Mouse (Mus musculus) A20 (cell line): Measurements from ENCODE around the gene Net1.
"Not testable (repeated sequence)": the region's sequence is repeated elsewhere in the genome, so short reads cannot be mapped to it uniquely, and the experiment has no call there.

Experiments
- DNase-seq: peaks from one replicate; pipeline ENCODE4 v3.0.0-alpha.2; 2011; ENCODE audit warnings: low read depth, low spot score

Gene Net1

GRCm38 (mm10) chr13:3917571-3918311 lies at the start of gene Net1, which contains the start of gene Tubal3:
Gene Net1, minus strand, starts transcription at chr13:3918220.
Gene Tubal3, plus strand, starts transcription at chr13:3918274.
- peak; percentile 93 for DNase-seq

- DNase-seq = peak; percentile 34
These were observed 33.3 kb upstream of the Net1 start for GRCm38 (mm10) chr13:3951198-3951914.

GRCm38 (mm10) chr13:3949477-3949876 lies 31.5 kb upstream of the Net1 start:
- DNase-seq = peak; percentile 18

DNA sequence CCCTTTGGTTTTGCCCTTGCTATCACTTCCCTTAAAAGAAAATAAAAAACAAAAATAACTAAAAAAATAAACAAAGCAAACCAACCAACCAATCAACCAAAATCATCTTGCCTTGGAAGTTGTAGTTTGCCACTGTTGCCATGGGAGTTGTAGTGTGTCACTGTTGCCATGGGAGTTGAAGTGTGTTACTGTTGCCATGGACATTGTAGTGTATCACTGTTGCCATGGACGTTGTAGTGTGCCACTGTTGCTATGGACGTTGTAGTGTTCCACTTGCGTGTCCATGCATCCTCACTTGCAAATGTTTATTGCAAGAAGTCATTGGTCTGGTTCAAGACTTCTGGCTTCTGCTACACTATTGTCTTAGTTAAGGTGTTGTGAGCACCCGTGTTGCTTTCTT lies 29.2 kb upstream of the Net1 start:
- no peak for DNase-seq

GRCm38 (mm10) chr13:3945249-3945648 lies 27.2 kb upstream of the Net1 start, which contains the start of gene Ucn3:
Gene Ucn3, minus strand, starts transcription at chr13:3945349.
- no peak for DNase-seq

- DNase-seq = no peak
These were observed 26.7 kb upstream of the Net1 start for GRCm38 (mm10) chr13:3944699-3945098.

DNA sequence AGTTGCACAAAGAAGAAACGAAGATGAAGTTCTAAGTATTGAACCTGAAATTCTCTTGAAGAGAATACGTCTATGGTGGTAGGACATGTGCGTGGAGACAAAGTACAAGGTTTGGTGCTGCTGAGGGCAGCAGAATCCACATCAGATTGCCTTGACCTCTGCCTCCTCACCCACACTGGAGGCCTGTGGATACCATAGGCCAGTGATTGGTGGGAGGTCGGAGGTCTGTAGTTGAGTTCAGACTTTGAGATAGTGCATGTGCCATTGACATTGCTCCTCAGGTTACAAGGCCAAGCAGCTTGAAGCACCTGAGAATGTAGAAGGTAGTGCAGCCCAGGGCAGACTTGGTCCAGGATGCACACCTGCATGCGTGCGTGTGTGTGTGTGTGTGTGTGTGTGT lies 8.0 kb upstream of the Net1 start:
- DNase-seq = no peak

- DNase-seq = no peak
These were observed 7.6 kb upstream of the Net1 start for GRCm38 (mm10) chr13:3925632-3926031.

- DNase-seq = no peak
These were observed 6.5 kb upstream of the Net1 start for GRCm38 (mm10) chr13:3924483-3924882.

DNA sequence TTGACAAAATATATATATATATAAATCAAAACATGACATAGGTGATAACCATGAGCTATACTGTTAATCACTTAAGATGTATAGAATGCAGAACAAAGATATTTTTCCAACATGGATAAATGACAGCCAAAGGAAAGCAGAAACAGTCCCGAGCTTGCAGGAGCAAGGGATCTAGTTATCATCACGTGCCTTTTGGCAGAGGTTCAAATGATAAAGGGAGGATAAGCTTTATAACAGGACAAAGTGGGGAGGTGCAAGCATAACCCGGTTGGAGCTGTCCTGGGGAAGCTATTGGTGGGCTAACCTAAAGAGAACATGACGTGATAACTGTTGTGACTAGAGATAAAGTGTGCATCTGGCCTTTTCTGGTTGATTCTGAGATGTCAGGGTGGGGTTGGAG lies 4.5 kb downstream of the Net1 start:
- DNase-seq = no peak

DNA sequence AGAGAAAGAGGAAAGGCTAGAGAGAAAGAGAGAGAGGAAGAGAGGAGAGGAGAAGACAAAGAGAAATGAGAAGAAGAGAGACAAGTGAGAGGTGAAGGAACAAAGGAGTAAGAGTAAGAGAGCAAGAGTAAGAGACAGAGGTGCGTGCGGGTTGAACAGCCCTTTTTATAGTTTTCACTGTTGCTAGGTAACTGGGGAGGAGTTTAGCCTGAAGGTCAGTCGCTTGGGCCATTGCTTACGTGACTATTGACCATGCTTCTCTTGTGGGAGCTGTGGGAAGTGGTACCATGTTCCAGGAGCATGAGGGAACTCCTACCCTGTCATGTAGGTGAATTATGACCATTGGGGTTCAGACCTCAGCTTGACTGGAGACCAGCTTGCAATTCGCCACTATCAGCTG lies 7.7 kb downstream of the Net1 start:
- DNase-seq = no peak

GRCm38 (mm10) chr13:3908262-3908661 lies 9.8 kb downstream of the Net1 start:
- peak; percentile 70 for DNase-seq

DNA sequence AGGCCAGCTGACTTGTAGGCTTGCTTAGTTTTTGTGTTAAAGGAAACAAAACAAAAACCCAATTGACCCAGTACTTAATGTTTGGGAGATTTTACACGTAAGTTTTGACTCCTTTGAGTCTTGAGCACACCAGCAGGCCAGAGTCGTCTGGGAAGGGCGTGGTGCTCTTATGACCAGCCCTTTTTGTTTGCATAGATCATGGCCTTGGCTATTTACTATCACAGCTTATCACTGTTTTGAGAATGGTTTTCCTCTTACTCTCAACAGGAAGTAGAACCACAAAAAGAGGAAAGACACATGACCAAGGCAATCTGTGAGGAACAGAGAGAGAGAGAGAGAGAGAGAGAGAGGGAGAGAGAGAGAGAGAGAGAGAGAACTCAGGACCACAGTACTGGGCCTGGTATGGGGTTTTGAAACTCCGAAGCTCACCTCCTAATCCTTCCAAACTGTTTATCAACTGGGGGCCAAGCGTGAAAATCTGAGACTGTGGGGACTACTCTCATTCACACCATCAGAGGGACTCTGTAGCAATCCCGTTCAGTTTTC lies 10.8 kb downstream of the Net1 start:
- peak; percentile 59 for DNase-seq

- no peak for DNase-seq
These were observed 18.7 kb downstream of the Net1 start for GRCm38 (mm10) chr13:3899301-3899700.

DNA sequence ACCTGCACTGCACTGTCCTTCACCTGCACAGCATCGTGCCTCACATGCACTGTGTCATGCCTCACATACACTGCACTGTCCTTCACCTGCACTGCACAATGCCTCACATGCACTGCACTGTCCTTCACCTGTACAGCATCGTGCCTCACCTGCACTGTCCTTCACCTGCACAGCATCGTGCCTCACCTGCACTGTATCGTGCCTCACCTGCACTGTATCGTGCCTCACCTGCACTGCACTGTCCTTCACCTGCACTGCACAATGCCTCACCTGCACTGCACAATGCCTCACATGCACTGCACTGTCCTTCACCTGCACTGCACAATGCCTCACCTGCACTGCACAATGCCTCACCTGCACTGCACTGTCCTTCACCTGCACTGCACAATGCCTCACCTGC lies 19.8 kb downstream of the Net1 start:
- DNase-seq = not testable (repeated sequence)

GRCm38 (mm10) chr13:3896913-3897312 lies 21.1 kb downstream of the Net1 start:
- DNase-seq = peak; percentile 83

DNA sequence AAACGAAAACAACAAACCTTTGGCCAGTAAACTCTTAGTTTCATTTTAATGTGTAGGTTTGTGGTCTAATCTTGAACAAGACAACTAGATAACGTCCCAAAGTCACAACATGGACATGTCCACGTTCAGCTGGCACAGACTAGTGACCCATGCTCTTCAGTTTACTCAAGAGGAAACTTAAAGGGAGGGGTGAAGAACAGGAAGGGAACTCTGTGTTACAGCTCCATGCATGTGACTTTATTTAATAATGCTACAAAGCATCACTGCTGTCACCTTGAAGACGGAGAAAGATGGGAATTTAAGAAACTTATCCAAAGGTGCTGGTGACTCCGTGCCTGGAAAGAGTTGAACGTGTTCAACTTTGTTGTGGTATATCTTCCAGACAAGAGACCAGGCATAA lies 22.0 kb downstream of the Net1 start:
- DNase-seq = no peak

DNA sequence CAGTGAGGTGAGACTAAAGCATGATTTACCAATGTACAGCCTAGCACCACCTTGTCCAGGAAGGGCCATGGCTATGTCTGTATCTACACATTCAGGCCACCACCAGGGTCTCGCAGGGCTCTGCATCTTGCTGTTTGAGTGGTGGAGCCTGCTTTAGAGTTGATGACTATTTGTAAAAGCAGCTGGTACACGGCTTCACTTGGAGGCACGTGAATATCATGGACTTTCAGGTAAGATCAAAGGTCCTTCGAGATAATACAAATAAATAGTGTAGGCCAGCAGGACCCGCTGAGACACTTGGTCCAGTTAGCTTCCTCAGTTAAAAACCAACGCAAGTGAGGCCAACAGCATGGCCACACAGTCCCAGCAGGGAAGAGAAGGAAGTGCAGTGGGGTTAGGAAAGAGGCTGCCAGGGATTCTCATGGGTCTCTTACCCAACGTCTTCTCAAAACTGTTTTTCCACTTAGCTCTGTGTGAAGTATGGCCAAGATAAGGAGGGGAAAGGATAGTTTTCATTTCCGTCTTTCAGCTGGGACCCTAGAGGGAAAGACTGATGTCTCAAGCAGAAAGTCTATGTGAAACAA lies 22.5 kb downstream of the Net1 start:
- DNase-seq = no peak

DNA sequence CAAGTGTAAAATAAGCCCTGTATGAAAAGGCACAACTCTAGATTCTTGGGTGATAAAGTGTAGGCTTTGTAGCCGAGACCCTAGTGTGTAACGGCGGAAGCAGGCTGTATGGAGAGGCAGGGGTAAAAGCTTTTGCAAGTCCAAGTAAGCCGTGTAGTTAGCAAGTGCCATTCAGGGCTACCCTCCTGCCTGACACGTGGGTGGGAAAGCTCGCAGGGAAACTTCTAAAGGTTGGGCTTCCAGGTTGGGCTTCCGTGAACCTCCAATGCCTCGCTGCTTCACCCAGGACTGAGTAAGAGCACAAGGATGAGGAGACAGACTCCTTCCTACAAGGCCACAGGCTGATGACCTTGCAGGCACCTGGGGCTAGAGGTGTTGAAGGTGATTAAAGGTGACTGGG lies 23.5 kb downstream of the Net1 start:
- no peak for DNase-seq

- peak; percentile 94 for DNase-seq
These were observed 24.8 kb downstream of the Net1 start for GRCm38 (mm10) chr13:3893126-3893734.

DNA sequence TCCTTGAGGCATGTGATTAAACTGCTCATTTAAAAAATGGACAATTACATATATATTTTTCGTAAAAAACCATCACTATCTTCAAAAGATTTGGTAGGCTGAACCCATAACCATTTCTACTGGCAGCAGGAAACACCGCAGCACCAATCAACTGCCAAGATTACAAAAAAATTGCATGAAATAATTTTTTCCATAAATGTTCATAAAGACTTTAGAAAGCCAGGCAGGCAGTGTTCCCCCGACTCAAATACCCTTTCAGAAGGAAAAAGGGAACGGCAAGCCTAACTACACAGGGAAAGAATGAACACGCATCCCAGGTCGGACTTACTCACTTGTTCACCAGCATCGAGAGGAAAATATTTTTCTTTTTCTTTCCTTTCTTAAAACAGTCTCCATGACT lies 25.4 kb downstream of the Net1 start:
- peak; percentile 47 for DNase-seq
